Mouse (Mus musculus) lung, adult 2 months (tissue): Measurements from ENCODE around the gene Polr2b. TPM values are rescaled to one million over a fixed set of nuclear protein-coding genes. Genes with fewer than 3 reads are reported as not detected.

ENCODE experiments used
- DNase-seq: peaks from one replicate; pipeline ENCODE4 v3.0.0; 2022
- H3K4me1 ChIP-seq: fragments of 200-500 bp; 2 replicates; pipeline ENCODE4 v1.6.1; 2011; ENCODE audit warnings: low read length; ENCODE audit not compliant: control insufficient read depth, insufficient read depth
- H3K4me3 ChIP-seq: fragments of 200-500 bp; replicated peaks from 2 replicates; pipeline ENCODE3; 2011; ENCODE audit warnings: low read depth, mild to moderate bottlenecking, control low read depth, low read length; ENCODE audit errors: extremely low read depth
- CTCF ChIP-seq: fragments of 200-500 bp; IDR thresholded peaks from 2 replicates; pipeline ENCODE4 v1.5.1; 2011; ENCODE audit warnings: mild to moderate bottlenecking, low read length, control low read depth; ENCODE audit not compliant: insufficient read depth
- POLR2A ChIP-seq: fragments of 200-500 bp; IDR thresholded peaks from 2 replicates; pipeline ENCODE4 v1.6.1; 2011; ENCODE audit warnings: low read depth, mild to moderate bottlenecking, control low read depth, low read length, borderline replicate concordance; ENCODE audit errors: extremely low read depth
- WGBS: fragments of 180-500 bp; shearing (Covaris S2); methylation state at CpG from one replicate; pipeline ENCODE4 v1.1.7; 2018; 5-methylcytosine and 5-hydroxymethylcytosine counted together
- polyA plus RNA-seq: library from polyadenylated mRNA; depleted of rRNA; stranded (reverse); fragments of >200 nt; gene quantifications from 2 replicates; pipeline ENCODE4 v1.2.3, GENCODE M21; 2012

Gene Polr2b
- polyA plus RNA-seq, 1 experiment = 18.6 TPM

DNA sequence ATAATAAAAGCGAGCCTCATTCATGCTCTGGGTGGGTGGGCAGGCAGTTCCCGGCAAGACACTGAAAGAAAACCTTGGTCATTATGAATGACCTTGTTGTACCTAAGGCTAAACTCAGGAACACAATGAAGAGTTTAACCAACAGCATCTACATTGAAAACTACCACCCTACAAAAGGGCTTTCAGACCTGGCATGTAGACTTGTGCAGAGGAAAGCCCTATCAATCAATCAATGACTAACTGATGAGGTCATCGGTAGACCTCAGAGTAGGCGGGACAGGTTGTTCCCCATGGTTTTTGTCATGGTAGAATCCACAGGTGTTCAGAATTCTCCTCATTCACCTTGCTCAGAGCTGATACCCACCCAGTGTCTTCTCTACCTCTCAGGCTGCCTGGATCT lies 50.0 kb downstream of the Polr2b start:
- no peak for DNase-seq
- 92% methylated on average over 4 of the region's 4 CpGs for WGBS
- Histone ChIP-seq H3K4me1 (peaks cover 19% of the 10 kb centered on the region), H3K4me3 (no peak overlapping the region)
- TF ChIP-seq CTCF (no peak), POLR2A (no peak)

DNA sequence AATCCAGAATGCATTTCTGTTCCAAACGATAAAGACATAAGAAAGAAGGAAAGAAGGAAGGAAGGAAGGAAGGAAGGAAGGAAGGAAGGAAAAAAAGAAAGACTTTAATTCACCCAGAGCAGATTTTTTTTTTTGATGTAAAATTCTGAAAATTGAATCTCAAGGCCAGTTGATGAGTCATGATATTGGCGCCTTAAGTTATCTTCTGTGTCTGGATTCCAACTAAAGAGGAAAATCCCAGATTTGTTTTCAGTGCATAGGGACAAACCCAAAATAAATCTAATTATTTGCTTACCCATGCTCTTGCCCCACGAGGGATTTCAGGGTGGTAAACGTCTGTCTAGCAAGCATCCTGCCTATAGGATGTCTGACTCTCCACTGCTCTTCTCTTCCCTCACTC lies 51.1 kb downstream of the Polr2b start:
- Histone ChIP-seq H3K4me1 (peaks cover 13% of the 10 kb centered on the region), H3K4me3 (no peak overlapping the region)
- TF ChIP-seq POLR2A (no peak), CTCF (no peak)
- WGBS = 48% methylated on average over 4 of the region's 4 CpGs
- no peak for DNase-seq

DNA sequence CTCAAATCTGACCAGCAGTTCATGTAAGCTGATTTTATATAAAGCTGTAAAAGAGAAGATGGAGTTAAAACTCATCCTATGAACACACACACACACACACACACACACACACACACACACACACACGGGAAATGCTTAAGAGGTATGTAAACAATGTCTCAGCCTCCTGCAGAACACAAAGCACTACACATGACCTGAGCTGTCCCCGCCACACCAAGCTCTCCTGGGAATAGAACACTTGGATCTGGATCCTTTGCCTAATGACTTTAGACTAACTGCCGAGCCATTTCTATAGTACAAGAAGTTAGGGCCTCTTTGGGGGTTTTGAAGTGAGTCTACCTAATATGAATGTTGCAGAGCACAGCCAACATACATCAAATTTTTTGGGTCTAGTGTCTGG lies 52.2 kb downstream of the Polr2b start:
- no peak for DNase-seq
- H3K4me1 ChIP-seq = peaks cover 10% of the 10 kb centered on the region
- H3K4me3 ChIP-seq = no peak overlapping the region
- no peak for TF ChIP-seq CTCF
- TF ChIP-seq POLR2A = no peak
- 23% methylated on average over 3 of the region's 3 CpGs for WGBS

DNA sequence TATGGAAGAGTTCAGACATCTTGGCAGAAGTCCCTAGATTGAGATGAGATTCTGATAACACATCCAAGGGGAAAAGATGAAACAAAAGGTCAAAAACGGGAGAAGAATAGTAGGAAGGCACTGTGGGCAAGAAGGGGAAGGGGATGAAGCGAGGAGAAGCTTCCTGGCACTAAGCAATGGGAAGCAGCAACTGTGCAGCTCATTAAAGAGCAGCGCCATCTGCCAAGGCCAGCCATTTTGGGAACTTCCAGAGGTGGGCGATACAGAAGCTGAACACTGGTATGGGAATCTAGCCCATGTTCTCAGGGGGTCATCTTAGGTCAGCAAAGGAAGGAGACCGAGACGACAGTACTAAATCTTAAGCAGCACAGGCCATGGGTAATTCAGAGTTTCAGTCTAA lies 53.7 kb downstream of the Polr2b start:
- WGBS = 53% methylated on average over 6 of the region's 6 CpGs
- no peak overlapping the region for H3K4me3 ChIP-seq
- TF ChIP-seq CTCF (no peak), POLR2A (no peak)
- DNase-seq = no peak
- H3K4me1 ChIP-seq = peaks cover 9% of the 10 kb centered on the region

DNA sequence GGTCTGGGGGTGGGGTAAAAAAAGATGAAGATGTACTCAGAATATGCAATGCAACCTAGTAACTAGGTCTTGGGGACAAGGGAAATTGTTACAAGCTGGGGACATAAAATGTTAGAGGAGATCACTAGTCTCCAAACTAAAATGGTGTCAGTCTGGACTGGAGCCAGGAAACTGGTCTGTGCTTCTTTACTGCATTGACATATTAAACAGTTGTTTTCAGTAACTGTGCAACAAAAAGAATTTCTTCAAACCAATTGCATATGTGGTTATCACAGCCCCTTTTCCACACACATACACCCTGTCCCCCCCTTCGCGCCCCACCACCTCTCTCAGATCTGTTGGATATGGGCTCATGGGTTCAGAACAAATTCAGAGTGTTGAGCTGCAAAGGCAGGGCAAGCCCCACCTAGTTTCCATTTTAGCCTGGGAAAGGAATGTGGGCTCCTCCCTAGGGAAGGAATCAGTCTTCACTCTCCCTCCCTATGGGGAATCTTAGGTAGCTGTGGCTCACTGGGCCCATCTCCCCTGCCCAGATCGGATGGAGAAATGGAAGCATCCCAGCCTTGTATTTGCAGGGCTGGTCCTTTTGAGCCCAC lies 54.6 kb downstream of the Polr2b start:
- TF ChIP-seq CTCF = no peak
- TF ChIP-seq POLR2A = no peak
- Histone ChIP-seq H3K4me3 (no peak overlapping the region), H3K4me1 (peaks cover 7% of the 10 kb centered on the region)
- DNase-seq = no peak
- WGBS = 88% methylated on average over 3 of the region's 3 CpGs

DNA sequence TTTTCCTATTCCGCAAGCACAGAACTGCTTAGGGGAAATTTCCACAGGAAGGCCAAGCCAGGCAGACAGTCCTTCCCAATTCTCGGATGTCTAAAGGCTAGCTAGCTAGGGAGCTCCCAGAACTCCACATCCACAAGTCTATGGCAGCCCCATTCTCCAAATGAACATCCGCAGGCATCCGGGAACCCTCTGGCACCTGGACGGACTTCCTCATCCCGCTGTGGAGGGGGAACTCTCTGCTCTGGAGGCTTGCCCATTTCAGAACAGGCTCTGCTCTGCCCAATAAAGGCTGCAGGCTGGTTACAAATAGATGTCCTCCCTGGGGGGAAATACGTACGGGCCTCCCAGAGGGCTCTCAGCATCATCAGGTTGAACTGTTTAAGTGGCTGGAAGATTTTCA lies 56.4 kb downstream of the Polr2b start:
- H3K4me1 ChIP-seq = peaks cover 7% of the 10 kb centered on the region
- H3K4me3 ChIP-seq = no peak overlapping the region
- 61% methylated on average over 8 of the region's 8 CpGs for WGBS
- DNase-seq = no peak
- no peak for TF ChIP-seq CTCF
- TF ChIP-seq POLR2A = no peak

DNA sequence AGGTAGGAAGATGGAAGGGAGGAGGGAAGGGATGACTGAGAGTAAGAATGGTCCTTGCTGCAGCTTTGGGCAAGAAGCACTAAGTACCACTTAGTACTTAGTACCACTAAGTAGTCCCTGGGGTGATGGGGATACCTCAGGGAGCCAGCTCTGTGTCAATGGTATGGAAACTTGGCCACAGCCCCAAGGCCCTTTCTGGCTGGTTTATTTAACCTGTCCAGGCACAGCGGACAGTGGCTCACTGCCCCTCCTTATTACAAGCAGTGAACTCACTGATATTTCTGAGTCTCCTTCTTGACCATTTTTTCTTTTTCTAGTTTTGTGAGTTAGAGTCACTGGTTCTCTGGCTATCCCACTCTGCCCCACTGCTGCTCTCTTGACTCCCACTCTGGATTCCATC lies 57.2 kb downstream of the Polr2b start:
- 68% methylated on average over 1 of the region's 1 CpGs for WGBS
- no peak for DNase-seq
- no peak for TF ChIP-seq CTCF
- no peak for TF ChIP-seq POLR2A
- H3K4me1 ChIP-seq = peaks cover 9% of the 10 kb centered on the region
- H3K4me3 ChIP-seq = no peak overlapping the region

DNA sequence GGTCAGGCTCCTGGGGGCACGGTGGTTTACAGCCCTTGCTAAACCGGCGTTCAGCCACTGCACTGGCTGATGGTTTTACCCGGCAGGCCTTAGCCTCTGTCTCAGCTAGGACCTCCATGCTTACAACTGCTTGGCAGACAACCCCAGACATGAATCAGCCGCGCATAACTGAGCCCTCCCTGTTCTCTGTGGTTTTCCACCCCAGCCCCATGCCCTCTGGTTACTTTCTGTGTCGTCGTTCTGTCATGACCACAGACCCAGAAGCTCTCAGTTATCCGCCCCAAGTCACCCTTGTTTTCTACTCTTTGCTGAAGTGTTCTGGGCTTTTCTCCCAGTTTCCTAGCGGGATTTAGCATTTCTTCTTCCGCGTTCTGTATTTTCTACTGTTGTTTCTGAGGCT lies 57.7 kb downstream of the Polr2b start:
- peaks cover 14% of the 10 kb centered on the region for H3K4me1 ChIP-seq
- H3K4me3 ChIP-seq = no peak overlapping the region
- DNase-seq = no peak
- WGBS = 62% methylated on average over 12 of the region's 12 CpGs
- TF ChIP-seq POLR2A = no peak
- TF ChIP-seq CTCF = no peak

DNA sequence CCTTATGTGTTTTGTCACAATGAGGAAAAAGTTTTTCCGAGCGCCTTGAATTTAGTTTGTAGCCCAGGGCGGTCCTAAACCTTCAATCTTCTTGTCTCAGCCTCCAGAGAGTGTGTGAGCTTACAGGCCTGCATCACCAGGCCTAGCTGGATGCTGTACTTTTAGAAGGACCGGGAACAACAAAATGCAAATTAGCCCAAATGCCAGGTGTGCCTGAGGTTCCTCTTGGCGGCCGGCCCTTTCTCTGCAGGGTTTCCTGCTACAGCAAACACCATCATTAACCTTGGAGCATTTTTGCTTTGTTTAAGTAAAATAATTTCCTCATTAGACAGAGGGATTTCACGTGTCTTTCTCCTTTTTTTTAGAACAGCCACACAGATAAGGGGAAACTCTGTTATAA lies 58.2 kb downstream of the Polr2b start:
- WGBS = 60% methylated on average over 7 of the region's 7 CpGs
- no peak for TF ChIP-seq POLR2A
- no peak for TF ChIP-seq CTCF
- H3K4me3 ChIP-seq = no peak overlapping the region
- peaks cover 13% of the 10 kb centered on the region for H3K4me1 ChIP-seq
- DNase-seq = no peak

DNA sequence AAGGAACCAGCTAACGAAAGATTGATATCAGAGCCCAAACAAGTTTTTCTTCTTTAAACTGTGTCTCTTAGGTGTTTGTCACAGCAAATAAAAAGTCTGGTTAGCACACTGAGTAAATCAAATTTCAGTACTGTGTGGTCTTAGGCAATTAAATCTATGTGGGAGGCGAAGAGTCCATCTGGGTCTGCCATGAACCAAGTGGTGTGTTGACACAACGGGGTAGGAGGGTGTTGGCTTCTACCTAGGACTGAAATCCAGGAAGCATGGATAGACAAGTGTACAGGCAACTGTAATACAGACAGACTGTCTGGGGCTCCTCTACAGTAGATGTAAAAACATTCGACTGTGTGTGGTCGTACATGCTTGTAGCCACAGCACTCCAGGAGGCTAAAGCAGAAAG lies 59.4 kb downstream of the Polr2b start:
- TF ChIP-seq POLR2A (no peak), CTCF (no peak)
- Histone ChIP-seq H3K4me3 (no peak overlapping the region), H3K4me1 (peaks cover 14% of the 10 kb centered on the region)
- DNase-seq = no peak
- WGBS = 56% methylated on average over 5 of the region's 5 CpGs
